Mouse (Mus musculus): ENCODE data around the gene Cdh16. TPM values are rescaled to one million over a fixed set of nuclear protein-coding genes. Genes with fewer than 3 reads are reported as not detected.

The Cdh16 gene
- 8.1 and 8.4 TPM in 2 replicates for polyA plus RNA-seq (2015; fragmentation: Nextera tagmentation; extraction: Ambion mirVana)

GRCm38 (mm10) chr8:104624161-104624560 is at the start of gene Cdh16:
Gene Cdh16, minus strand, starts transcription at chr8:104624396.

DNA sequence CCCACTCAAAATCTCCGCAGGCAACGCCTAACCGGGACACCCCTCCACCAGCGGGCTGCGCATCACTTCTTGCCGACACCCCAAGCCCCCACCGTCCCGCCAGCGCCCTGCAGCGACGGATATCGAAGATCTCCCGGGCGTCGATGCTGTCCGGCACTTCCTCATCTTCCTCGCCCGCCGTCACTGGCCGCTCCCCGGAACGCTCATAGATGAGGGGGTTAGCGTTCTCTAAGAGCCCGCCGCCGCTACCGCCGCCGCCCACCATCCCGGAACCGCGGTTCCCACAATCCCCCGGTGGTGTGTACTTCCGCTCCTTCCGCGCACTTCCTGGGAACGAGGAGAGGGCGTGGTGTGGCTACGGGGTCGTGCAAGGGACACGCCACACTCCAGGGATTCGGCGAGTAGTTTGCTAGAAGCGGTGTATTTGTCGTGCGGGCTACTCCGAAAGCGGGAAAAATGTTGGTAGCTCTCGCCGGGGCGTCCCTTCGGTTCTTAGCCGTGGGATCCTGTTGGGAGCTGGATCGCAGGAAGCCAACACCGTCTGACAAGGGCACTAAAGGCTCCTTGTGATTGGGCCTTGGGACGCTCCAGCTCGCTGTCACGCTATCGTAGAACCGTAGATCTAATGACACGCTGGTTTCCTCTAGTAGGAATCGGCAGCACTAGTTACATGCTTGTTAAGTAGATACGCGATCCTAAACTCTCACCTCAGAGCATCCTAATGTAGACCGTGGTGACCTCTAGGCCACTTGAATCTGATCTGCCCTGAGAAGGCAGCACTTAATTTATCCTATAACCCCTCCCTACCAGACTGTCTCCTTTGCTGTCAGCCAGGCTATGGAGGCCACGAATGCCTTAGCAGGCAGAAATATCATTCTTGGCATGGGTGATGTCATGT is 17.5 kb upstream of the Cdh16 start, which contains the start of gene Ciao2b:
Gene Ciao2b (minus strand): TSS at position 540 of the 898 bp plus-strand sequence.

DNA sequence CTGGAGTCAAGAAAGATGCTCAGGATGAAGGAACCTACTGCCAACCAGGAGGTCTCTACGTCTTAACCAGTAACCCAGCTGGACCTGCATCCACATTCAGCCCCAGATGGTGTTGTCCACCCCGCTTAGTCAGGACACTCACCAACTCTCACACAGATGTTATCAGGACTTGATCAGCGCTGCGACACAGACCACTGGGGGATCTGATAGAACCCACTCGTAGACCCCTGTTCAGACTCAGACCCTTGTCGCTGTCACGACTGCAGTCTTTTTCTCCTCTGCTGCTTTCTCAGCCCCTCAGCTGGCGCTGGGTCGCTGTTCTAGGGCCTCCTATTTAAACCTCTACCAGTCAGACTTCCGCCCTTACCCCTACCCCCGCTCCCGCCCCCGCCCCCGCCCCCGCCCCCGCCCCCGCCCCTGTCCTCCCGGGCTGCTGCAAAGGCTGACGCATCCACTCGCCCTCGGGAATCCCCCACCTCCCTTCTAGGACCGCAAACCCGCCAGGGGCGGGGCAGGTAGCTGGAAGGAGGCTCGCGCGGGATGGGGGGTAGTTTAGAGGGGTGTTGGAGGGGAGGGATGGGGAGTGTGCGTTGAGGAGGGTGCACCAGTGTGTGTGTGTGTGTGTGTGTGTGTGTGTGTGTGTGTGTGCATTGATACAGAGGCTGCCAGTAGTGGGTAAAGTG is 6.9 kb upstream of the Cdh16 start, which contains the start of gene Rrad:
Gene Rrad (minus strand): TSS at position 347 of the 683 bp plus-strand sequence.

DNA sequence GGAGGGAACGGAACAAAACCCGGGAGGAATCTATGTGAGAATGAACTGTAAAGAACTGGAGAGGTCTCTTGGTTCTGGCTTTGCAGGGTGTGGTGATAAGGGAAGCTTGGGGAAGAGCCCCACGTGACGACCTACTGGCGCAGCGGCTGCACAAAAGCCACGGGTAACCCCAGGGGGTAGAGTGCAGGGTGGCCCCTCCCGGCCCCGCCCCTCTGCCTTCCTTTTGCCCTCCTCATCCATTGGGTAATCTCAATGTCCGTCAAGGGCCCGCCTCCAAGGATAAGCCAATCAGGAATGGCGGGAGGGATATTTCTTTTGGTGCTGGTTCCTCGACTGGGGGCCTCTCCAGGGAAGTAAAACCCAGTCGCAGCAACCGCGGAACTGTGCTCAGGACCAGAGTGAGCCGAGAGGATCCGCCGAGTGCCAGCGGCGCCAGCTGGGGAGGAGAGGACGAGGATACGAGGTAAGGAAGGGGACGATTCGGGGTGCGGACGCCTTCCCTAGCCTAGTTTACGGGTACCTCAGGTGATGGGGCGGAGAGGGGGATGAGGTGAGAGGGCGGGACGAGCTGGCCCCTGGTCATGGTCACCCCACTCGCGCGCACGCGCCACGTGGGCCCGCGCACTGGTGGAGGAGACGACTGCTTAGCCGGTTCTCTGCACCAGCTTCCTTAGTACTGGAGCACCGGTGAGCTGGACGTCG is 32.9 kb downstream of the Cdh16 start, which contains the start of gene Pdp2:
Gene Pdp2 (plus strand): TSS at position 319 of the 702 bp plus-strand sequence.

Other genes with a start within 250 kb of the Cdh16 start
- gene Cmtm4, start 228.6 kb downstream of the Cdh16 start, polyA plus RNA-seq (2015; fragmentation: Nextera tagmentation; extraction: Ambion mirVana): 0.90 and 1.1 TPM in 2 replicates
- 42.8 and 43.2 TPM in 2 replicates for gene Dync1li2, start 181.3 kb downstream of the Cdh16 start, polyA plus RNA-seq (2015; fragmentation: Nextera tagmentation; extraction: Ambion mirVana)
- 0.38 and 0.42 TPM in 2 replicates for gene Terb1, start 114.5 kb downstream of the Cdh16 start, polyA plus RNA-seq (2015; fragmentation: Nextera tagmentation; extraction: Ambion mirVana)
- gene Nae1, start 89.8 kb downstream of the Cdh16 start, polyA plus RNA-seq (2015; fragmentation: Nextera tagmentation; extraction: Ambion mirVana): 60.7 and 62.2 TPM in 2 replicates
- gene Car7, start 89.7 kb downstream of the Cdh16 start, polyA plus RNA-seq (2015; fragmentation: Nextera tagmentation; extraction: Ambion mirVana): 1.1 and 1.4 TPM in 2 replicates
- gene Pdp2, start 32.9 kb downstream of the Cdh16 start, polyA plus RNA-seq (2015; fragmentation: Nextera tagmentation; extraction: Ambion mirVana): 5.3 and 5.4 TPM in 2 replicates
- gene Rrad, start 6.9 kb upstream of the Cdh16 start, polyA plus RNA-seq (2015; fragmentation: Nextera tagmentation; extraction: Ambion mirVana): 91.8 and 103 TPM in 2 replicates
- 119 and 126 TPM in 2 replicates for gene Ciao2b, start 17.6 kb upstream of the Cdh16 start, polyA plus RNA-seq (2015; fragmentation: Nextera tagmentation; extraction: Ambion mirVana)
- 0.08 TPM in 1 of 2 replicates, not detected in the other for gene Ces2a, start 109.6 kb upstream of the Cdh16 start, polyA plus RNA-seq (2015; fragmentation: Nextera tagmentation; extraction: Ambion mirVana)
- 0.17 TPM in 1 of 2 replicates, not detected in the other for gene Ces2b, start 207.2 kb upstream of the Cdh16 start, polyA plus RNA-seq (2015; fragmentation: Nextera tagmentation; extraction: Ambion mirVana)
- 0.23 TPM in 1 of 2 replicates, not detected in the other for gene Ces2c, start 222.7 kb upstream of the Cdh16 start, polyA plus RNA-seq (2015; fragmentation: Nextera tagmentation; extraction: Ambion mirVana)